Mouse (Mus musculus) thymus, postnatal 0 days (tissue): ENCODE results near the gene Spata33. TPM values are rescaled to one million over a fixed set of nuclear protein-coding genes. Genes with fewer than 3 reads are reported as not detected.
"Not testable (repeated sequence)": the region's sequence is repeated elsewhere in the genome, so short reads cannot be mapped to it uniquely, and the experiment has no call there.

ENCODE experiments used
- DNase-seq: peaks from one replicate; pipeline ENCODE4 v3.0.0-alpha.2; 2015; ENCODE audit warnings: low spot score
- polyA plus RNA-seq: library from polyadenylated mRNA; unstranded; fragments of >200 nt; fragmentation: Nextera tagmentation; extraction: Ambion mirVana; gene quantifications from 2 replicates; pipeline ENCODE4 v1.2.1, GENCODE M21; 2015

Gene Spata33
- polyA plus RNA-seq, 1 experiment from 2014 or later: 1.0 TPM

DNA sequence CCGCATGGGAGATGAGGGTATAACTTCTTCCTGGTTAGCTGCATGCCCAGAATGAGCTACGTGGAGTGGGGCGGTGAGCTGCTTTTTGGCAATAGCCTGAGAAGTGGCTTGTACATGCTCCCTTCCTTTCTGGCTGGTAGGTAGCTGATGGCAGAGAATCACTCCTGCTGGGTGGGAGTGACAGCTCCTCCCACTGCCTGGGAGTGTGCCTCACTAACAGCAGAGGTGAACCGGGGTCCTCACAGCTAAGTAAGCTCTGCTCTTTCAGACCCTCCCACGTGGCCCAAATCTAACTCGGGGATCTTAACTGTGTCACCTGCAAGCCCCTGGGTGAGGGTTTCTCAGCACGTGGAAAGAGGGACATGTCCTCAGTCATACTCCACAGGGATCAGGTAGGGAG is 19.9 kb downstream of the Spata33 start:
- DNase-seq: no peak

DNA sequence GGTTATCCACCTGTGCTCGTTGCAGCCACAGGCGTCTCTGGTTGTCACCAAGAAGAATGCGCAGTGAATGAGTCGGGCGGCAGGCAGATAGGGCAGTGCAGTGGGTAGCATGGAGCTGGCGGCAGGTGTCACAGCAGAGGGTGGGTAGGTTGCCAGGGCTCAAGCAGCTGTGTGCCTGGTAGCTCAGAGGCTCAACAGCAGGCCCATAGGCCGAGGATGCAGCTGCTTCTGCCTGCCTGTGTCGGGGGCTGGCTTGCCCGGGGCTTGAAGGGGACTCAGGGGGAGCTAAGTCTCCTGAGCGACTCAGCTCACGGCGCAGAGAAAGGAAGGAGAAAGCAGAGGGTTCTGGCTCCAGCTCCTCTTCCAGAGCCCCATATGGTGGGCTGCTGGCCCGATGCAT is 20.7 kb downstream of the Spata33 start:
- DNase-seq: no peak

GRCm38 (mm10) chr8:123233760-123234159 is 21.1 kb downstream of the Spata33 start:
- no peak for DNase-seq

DNA sequence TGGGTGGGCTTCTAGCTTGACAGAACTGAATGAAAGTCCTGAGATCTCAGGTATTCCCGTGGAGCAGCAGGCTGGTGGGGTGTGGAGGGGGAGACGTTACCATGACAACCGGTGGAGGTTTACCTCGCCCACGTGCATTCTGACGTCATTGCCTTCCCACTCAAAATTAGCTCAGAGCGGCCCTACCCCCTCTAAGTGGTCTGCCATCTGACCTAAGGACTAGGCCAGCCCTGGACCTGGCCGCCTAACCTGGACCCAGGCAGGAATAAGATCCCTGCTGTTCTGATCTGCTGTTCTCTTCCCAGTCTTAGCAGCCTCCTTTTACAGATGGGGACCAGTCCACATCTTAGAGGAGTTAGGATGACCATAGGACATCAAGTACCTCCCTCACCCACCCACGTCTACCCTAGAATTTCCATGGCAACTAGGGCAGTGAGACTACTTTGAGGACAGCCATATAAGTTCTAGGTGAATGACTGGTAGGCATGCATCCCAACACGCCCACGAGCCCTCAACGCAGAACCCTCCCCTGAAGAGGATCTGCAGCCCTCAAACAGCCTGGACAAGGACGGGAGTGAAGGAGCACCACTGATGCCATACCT is 22.4 kb downstream of the Spata33 start:
- no peak for DNase-seq

- DNase-seq: peak; percentile 96
These were observed 23.2 kb downstream of the Spata33 start, which contains the start of gene Spata2l for GRCm38 (mm10) chr8:123235520-123236497. Spata2l (minus strand) TSS chr8:123236233.

DNA sequence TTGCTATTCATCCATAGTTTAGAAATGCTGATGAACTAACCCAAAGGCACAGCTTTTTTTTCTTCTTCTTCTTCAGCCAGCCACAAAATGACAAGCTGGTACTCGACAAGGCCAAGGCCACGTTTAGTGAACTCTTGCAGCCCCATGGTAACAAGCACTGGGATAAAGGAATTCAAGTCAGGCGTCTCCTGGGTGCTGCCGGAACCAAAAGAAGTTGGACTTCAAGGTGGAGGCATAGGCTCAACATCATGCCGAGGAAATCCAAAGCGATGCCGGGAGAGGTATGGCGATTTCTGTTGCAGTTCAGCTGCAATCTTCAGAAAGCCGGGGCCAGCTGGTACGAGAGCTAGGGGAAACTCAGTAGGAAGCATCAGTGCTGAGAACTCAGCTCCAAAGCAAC is 26.8 kb downstream of the Spata33 start:
- DNase-seq: no peak

- DNase-seq: no peak
These were observed 29.7 kb downstream of the Spata33 start for GRCm38 (mm10) chr8:123242107-123242923.

- no peak for DNase-seq
These were observed 30.4 kb downstream of the Spata33 start for GRCm38 (mm10) chr8:123243053-123243452.

DNA sequence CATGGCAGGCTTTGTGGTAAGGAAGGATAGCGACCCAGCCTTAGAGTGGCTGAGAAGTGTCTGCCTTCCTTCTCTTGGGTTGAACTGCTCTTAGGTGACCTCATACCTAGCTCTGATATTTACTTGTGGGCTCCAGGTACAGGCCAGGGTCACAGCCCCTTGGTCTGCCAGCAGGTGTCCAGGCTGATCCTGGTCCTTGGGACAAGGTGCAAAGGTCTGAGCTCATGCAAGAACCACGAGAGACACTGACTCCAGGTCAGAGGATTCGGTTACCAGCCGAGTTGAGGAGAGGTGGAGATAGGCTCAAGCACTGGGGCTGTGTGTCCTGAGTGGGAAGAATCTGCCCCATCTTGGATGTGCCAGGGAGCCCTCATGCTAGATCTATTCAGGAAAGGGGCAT is 31.8 kb downstream of the Spata33 start:
- DNase-seq: no peak

DNA sequence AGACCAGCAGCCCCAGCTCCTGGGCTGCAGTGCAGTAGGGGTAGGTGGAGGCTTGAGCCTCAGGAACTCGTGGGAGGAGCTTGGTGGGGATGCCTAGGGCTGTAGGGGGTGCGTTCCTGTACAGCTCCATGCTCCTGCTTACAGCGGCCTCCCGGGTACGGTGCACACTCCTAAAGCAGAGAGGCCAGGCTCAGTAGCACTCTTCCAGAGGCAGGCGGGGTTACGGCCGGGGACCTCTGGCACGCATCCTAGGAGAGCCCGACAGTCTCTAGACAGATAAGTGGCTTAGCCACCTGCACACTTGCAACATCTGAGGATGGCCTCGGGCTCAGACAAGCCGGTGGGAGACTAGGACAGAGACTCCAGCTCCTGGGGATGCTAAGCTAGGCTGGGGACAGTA is 32.9 kb downstream of the Spata33 start:
- no peak for DNase-seq

GRCm38 (mm10) chr8:123247748-123248147 is 35.1 kb downstream of the Spata33 start:
- DNase-seq: no peak

- no peak for DNase-seq
These were observed 36.0 kb downstream of the Spata33 start for GRCm38 (mm10) chr8:123248596-123248995.

GRCm38 (mm10) chr8:123250940-123251339 is 38.3 kb downstream of the Spata33 start:
- DNase-seq: no peak

GRCm38 (mm10) chr8:123252925-123253324 is 40.3 kb downstream of the Spata33 start:
- DNase-seq: no peak

DNA sequence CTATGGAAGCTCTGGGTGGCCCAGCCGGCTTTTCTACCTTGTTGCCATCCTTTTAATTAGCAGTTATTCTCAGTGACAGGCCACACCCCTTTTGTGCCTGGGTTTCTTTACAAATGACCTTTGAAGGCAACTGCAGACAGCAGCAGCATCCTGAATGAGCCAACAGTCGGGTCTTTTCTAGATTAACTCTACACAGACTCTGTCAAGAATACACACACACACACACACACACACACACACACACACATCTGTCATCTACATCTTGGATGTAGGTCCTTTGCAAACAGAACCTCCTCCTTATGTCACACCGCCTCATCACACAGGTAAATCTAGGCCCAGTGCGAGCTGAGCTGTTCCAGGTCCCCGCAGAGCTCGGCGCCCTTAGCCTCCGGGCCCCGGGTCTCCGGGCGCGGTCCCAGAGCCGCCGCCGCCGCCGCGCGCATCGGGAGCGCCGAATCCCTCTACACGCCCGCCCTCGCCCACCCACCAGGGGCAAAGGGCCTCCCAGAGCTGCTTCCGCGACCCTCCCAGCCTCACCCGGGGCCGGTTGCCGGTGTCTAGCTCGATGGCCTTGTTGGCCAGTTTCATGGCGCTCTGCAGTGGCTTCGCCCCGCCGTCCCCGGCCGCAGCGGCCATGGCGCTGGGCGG is 40.9 kb downstream of the Spata33 start:
- DNase-seq: no peak

GRCm38 (mm10) chr8:123254099-123254885 is 41.7 kb downstream of the Spata33 start, which contains the start of the genes Zfp276 and Vps9d1:
Zfp276 (plus strand) TSS chr8:123254195.
Vps9d1 (minus strand) TSS chr8:123254348.
- peak; percentile 84 for DNase-seq

GRCm38 (mm10) chr8:123255170-123255569 is 42.5 kb downstream of the Spata33 start:
- no peak for DNase-seq

GRCm38 (mm10) chr8:123257114-123257513 is 44.5 kb downstream of the Spata33 start:
- DNase-seq: no peak

GRCm38 (mm10) chr8:123257593-123257992 is 45.0 kb downstream of the Spata33 start:
- not testable (repeated sequence) for DNase-seq
